Mouse (Mus musculus): ENCODE measurements around the gene Rbm6. TPM values are rescaled to one million over a fixed set of nuclear protein-coding genes. Genes with fewer than 3 reads are reported as not detected.

Gene Rbm6
- total RNA-seq, 2 experiments from 2014 or later: 57.0 to 65.0 TPM

Other genes starting within 250 kb of the Rbm6 start
- 100 to 1,000 TPM; 214 to 221 TPM for gene Gnai2, start 237.9 kb downstream of the Rbm6 start, total RNA-seq (2021)
- gene Slc38a3, start 203.7 kb downstream of the Rbm6 start, total RNA-seq (2021): 10 to 100 TPM; 69.9 to 81.4 TPM
- under 1 TPM; 0.18 to 0.21 TPM for gene Gnat1, start 193.5 kb downstream of the Rbm6 start, total RNA-seq (2021)
- gene Sema3f, start 162.8 kb downstream of the Rbm6 start, total RNA-seq (2021): 10 to 100 TPM; 16.6 to 17.8 TPM
- gene Rbm5, start 102.2 kb downstream of the Rbm6 start, total RNA-seq (2021): 100 to 1,000 TPM; 122 to 155 TPM
- gene Mon1a, start 14.9 kb upstream of the Rbm6 start, total RNA-seq (2021): 10 to 100 TPM; 22.2 to 25.4 TPM
- gene Mst1r, start 33.6 kb upstream of the Rbm6 start, total RNA-seq (2021): 1 to 10 TPM in 1 of 2 experiments, under 1 TPM in 1; 0.69 to 1.3 TPM
- not detected for gene Actl11, start 55.2 kb upstream of the Rbm6 start, total RNA-seq (2021)
- 100 to 1,000 TPM; 352 to 354 TPM for gene Camkv, start 62.4 kb upstream of the Rbm6 start, total RNA-seq (2021)
- gene Traip, start 76.9 kb upstream of the Rbm6 start, total RNA-seq (2021): 10 to 100 TPM in 1 of 2 experiments, 1 to 10 TPM in 1; 9.5 to 14.9 TPM
- 1 to 10 TPM; 3.1 to 4.6 TPM for gene Uba7, start 102.3 kb upstream of the Rbm6 start, total RNA-seq (2021)
- gene Gm20661, start 109.8 kb upstream of the Rbm6 start, total RNA-seq (2021): not detected
- 1 to 10 TPM; 3.9 to 4.0 TPM for gene Inka1, start 112.6 kb upstream of the Rbm6 start, total RNA-seq (2021)
- 1 to 10 TPM; 1.5 to 1.9 TPM for gene Cdhr4, start 119.3 kb upstream of the Rbm6 start, total RNA-seq (2021)
- 1 to 10 TPM; 3.7 to 4.4 TPM for gene Gm20662, start 123.1 kb upstream of the Rbm6 start, total RNA-seq (2021)
- 100 to 1,000 TPM; 185 to 190 TPM for gene Ip6k1, start 129.3 kb upstream of the Rbm6 start, total RNA-seq (2021)
- gene Gmppb, start 176.0 kb upstream of the Rbm6 start, total RNA-seq (2021): 10 to 100 TPM; 16.7 to 17.5 TPM
- 1 to 10 TPM; 1.7 to 2.2 TPM for gene Amigo3, start 179.9 kb upstream of the Rbm6 start, total RNA-seq (2021)
- gene Mst1, start 207.2 kb upstream of the Rbm6 start, total RNA-seq (2021): not detected
- 10 to 100 TPM; 81.9 to 88.7 TPM for gene Rnf123, start 210.1 kb upstream of the Rbm6 start, total RNA-seq (2021)
- 10 to 100 TPM; 29.8 to 36.9 TPM for gene Apeh, start 221.4 kb upstream of the Rbm6 start, total RNA-seq (2021)

Data from left cerebral cortex, postnatal 25 days (tissue).